Mouse (Mus musculus) activated CD4-positive, CD25-positive, alpha-beta regulatory T cell, adult 4 months (primary cell): Measurements from ENCODE around the gene Ttc25. TPM values are rescaled to one million over a fixed set of nuclear protein-coding genes. Genes with fewer than 3 reads are reported as not detected.
"Not testable (repeated sequence)": the region's sequence is repeated elsewhere in the genome, so short reads cannot be mapped to it uniquely, and the experiment has no call there.

Source experiments
- ATAC-seq: one replicate; pipeline ENCODE4 v1.8.0; 2017
- polyA plus RNA-seq, 2 experiments: library from polyadenylated mRNA; unstranded; fragments of 100-300 nt; shearing (Covaris generic); gene quantifications; one replicate each; pipeline ENCODE4 v1.2.1; 2017

Gene Ttc25
- polyA plus RNA-seq, 2 experiments from 2014 or later = 0.15 TPM; not detected in 1

DNA sequence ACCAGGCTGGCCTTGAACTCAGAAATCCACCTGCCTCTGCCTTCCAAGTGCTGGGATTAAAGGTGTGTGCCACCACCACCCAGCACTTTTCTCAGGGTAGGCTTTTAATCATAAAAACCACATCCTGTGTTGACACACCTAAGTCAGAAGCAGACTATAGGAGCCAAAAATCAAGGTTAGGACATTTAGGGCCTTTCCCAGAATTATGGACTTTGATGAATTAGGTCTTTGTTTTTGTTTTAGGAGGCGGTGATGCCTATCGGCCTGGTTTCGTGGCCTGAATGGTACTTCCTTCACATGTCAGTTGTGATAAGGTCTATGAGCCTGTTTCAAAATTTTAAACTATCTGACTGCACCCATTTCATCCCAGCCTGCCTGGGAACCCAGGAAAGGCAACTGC is 28.8 kb downstream of the Ttc25 start:
- peak; percentile 74 for ATAC-seq

DNA sequence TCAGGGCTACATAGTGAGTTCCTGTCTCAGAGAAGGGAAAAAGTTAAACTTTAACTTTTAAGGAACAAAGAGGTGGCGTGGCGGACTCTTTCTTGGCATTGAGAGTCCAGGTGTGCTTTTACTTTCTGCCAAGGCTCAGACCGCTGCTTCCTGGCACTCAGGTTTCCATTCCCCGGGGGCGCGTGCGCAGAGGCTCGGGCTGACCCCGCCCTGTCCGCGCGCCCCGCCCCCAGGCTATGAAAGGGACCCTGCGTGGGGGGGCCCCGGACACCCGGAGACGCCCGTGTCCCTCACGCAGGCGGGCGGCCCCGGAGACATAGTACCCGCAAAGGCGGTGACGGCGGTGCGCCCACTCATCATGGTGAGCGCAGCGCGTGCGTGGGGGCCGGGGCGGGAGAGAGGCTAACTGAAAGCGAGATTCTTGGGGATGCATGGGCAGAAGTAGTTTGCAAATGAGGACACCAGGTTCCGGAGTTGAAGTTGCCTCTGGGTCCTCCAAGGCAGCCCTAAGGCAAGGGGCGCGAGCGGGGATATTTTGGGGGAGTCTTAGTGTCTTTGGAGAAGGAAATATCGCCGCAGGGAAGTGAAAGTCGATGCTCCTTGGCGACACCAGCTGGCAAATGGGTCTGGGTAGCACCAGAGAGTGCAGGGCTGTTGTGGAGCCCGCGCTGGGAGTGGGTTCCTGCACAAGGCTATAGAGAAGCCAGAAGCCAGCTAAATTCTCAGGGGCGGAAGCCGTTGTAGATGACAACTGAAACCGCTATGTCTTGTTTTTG is 29.5 kb downstream of the Ttc25 start, which contains the start of gene Cnp:
Cnp (plus strand) TSS at position 197 of the 776 bp plus-strand sequence.
- peak; percentile 61 for ATAC-seq

DNA sequence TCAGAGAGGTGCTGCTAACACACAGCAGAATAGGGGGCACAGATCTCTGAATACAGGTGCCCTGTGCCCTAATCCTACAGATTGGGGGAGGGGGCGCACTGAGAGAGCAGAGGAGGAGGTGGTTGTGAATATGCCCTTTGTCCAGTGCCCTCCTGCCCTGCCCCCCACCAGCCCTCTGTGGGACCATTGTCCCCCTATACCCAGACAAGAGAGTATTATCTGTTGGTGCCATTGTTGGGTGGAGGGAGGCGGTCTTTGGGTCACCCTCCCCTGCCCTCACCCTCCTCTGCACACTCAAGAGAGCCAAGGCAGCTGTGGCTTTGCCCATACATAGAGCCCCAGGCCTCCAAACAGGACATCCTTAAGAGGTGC is 30.1 kb downstream of the Ttc25 start:
- no peak for ATAC-seq

DNA sequence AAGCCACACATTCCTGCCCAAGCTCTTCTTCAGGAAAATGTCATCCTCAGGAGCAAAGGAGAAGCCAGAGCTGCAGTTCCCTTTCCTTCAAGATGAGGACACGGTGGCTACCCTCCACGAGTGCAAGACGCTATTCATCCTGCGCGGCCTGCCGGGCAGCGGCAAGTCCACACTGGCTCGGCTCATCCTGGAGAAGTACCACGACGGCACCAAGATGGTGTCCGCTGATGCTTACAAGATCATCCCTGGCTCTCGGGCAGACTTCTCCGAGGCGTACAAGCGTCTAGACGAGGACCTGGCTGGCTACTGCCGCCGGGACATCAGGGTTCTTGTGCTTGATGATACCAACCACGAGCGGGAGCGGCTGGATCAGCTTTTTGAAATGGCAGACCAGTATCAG is 30.8 kb downstream of the Ttc25 start:
- no peak for ATAC-seq

DNA sequence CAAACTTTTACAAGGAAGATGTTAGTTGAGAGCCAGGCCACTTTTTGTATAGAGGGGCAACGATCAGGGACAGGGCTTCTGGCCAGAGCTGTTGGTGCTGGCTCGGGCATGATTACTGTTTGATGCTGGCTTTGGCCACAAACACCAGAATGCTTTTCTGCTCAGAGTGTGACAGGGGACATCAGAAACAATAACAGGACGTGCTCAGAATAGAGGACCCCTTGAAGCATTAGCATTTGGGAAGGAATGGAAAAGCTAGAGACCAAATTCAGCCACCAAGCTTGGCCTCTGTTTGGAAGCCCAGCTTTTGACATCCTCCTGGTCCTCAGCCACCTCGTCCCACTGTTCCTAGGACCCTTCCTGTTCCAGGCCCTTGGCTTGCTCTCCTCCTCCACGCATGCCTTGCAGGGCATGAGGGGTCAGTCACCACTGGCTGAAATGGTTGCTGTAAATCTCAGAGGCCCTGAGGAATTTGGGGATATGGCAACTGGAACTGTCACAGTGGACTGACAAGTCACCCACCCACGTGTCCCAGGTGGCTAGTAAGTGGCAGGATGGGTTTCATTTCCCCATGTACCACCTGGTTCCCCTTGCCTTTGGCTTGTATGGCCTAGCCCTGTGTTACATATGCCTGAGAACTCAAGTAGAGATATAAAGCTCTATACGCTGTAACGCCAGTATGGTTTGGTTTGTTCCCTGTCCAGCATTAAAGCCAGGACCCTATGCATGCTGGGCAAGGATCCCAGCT is 32.6 kb downstream of the Ttc25 start:
- ATAC-seq = no peak

DNA sequence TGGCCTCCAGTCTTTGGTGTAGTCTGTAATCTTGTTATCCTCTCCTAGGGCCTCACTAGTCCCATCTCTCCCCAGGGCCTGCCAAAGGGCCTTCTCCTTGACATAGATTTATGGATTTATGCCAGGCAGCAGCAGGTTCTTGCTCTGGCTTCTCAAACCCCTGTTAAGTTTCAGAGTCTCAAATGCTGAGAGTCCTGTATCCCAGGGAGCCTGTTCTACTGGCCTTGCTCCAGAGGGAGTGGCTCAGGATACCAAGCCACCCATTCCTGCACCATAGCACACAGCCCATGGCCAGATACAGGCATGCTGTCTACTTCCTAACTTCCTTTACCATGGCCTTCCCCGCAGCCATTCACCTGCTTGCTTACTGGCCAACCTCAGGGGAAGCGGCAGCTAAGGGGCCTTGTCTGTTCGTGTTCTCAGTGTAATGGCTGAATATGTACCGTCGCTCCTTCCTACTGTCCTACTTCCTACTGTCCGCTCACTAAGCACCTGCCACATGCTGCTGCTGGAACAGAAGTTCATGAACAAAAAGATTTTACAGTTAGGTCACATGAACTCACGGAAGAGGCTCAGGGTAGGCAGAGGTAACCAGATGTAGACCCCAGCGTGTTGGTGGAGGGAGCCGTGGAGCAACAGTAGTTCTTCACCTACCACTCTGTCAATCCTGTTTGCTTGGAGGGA is 33.9 kb downstream of the Ttc25 start:
- no peak for ATAC-seq

DNA sequence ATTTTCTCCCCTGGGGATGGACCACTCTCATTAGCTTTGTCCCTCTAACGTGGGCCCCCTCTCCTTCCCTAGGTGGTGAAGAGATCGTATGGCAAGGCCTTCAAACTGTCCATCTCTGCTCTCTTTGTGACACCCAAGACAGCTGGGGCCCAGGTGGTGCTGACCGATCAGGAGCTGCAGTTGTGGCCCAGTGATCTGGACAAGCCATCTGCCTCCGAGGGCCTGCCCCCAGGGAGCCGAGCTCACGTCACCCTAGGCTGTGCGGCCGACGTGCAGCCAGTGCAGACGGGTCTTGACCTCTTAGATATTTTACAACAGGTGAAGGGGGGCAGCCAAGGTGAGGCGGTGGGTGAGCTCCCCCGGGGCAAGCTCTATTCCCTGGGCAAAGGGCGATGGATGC is 34.9 kb downstream of the Ttc25 start:
- ATAC-seq = no peak

DNA sequence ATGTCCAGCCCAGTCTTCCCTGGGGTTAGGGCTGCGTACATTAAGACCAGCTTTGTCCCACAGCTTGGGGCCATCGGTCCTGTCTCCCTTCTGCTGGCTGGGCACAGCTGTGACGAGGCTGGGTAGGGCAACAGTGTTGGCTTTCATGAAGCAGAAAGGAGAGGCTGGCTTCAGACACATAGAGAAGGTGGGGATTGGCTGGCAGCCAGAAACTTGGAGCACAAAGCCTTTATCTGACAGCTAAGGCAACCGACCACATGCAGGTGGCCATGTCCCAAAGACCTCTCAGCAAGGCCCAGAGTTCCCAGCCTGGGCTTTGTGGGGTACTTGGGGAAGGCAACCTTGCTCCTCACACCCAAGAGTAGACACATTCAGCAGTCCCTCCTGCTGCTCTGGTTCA is 36.3 kb downstream of the Ttc25 start:
- ATAC-seq = no peak

DNA sequence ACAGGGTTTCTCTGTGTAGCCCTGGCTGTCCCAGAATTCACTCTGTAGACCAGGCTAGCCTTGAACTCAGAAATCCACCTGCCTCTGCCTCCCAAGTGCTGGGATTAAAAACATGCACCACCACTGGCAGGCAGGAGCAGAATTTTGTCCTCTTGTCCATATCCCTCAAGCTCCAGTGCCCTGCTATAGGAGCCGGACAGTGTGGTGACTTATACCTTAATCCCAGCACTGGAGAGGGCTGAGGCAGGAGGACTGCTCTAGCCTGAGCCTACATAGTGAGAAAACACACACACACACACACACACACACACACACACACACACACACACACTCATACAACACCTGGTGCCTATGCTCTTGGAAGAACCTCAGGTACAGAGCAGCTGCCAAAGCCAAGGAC is 37.0 kb downstream of the Ttc25 start:
- not testable (repeated sequence) for ATAC-seq

DNA sequence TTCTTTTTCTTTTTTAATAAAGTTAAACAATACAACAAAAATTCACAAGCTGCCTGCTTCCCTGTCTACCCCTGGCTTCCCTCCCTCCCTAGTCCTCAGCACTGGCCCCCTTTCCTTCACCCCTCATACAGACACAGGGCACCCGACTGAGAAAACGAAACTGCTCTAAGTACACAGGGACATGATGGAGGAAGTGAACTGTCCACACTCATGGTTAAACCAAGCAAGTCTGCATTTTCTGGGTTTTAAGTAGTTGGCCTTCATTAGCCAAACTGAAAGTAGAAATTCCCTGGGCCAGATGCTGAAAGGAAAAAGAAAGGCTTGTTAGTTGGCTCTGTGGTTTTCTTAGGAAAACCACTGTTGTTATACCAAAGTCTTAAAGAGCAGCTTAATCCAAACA is 37.4 kb downstream of the Ttc25 start:
- ATAC-seq = no peak

DNA sequence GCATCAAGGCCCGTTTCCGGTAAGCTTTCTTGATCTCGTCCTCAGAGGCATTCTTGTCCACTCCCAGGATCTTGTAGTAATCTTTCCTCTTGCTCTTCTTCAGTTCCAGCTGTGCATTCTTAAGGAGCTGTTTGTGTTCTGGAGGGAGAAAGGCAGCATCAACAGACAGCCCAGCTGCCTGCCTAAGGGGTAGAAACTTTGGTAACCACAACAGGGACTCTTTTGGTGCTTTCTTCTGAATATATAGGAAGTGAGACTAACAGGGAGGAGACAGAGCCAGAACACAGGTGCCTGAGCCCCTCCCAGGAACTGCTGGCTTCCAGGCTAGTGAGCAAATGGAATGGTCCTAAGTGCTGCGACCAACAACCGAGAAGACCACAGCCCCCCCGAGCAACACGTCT is 39.2 kb downstream of the Ttc25 start:
- ATAC-seq = peak; percentile 23

DNA sequence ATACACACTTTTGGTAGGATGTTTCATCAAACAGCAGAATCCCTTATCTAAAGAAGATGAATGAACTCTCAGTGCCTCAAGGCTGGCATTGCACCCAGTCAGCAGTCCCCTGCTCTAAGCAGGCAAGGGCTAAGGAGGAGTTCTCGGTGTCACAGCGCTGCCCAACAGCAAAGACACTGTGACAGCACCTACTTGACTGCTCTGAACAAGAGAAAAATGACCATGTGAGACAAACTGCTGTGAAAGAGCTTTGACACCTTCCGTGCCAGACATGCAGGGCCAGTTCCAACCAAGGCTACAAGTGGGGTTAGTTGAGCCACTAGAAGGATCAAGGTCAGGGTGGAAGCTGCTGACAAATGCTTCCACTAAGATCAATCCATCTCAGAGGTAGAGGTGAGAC is 39.7 kb downstream of the Ttc25 start:
- no peak for ATAC-seq

DNA sequence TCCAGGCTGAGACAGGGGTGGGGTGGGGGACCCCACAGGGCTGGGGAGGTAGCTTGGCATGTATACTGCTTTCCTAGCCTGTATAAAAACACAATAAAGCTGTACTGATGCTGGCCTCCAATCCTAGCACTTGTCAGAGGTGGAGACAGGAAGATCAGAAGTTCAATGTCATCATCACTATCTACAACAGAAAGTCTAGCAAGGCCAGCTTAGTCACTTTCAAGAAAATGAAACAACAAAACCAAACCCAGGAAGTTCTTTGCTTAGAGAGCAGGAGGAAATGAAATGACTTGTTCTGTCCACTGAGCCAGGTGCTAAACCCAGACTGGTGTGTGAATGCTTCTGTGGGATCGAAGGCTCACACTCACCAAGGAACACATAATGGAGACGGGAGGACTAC is 43.1 kb downstream of the Ttc25 start:
- ATAC-seq = peak; percentile 88

DNA sequence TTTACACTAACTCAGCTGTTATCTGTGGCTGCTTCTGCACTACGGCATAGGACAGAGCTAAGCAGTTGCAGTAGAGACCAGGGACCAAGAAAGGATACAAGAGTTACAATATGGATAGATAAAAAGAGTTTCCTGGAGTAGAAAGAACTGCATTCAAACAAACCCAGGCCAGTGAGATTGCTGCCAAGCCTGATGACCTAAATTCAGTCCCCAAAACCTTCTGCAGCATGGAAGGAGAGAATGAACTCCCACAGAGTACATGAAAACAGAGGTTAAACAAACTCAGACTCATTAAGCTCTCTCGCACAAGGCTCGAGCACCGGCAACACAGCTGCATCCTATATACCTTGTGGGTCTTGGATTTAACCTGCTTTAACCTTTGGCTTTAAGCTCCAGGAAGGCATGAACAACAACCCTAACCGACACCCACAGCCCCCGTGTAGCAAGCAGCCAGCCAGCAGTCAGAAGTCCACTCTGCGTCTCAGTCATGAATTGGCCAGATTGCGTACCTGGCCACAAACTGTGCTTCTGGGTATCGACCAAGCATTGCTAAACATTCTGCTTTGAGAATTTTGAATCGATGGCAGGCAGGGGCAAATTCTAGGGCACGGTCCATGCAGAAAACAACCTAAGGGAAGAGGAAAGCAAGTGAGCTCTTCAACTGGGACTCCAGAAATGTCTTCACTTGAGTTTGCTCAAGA is 47.1 kb downstream of the Ttc25 start:
- ATAC-seq = no peak

DNA sequence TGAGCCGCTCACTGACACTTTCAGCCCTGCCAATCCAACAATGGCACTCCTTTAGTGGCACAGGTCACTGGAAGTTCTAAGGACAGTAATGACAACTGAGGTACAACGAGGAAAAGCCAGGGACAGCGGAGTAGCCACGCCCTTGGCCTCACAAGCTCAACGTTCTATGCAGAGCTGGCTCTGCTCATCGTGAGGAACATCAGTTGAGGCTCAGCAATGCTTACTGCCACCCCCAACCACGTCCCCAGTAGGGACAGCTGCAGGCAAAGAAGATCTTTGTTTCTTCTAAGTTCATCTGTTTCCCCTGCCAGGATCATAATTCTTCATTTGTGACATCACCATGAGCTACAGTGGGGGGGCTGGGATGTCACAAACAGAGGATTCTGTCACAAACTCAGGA is 49.2 kb downstream of the Ttc25 start:
- ATAC-seq = no peak

DNA sequence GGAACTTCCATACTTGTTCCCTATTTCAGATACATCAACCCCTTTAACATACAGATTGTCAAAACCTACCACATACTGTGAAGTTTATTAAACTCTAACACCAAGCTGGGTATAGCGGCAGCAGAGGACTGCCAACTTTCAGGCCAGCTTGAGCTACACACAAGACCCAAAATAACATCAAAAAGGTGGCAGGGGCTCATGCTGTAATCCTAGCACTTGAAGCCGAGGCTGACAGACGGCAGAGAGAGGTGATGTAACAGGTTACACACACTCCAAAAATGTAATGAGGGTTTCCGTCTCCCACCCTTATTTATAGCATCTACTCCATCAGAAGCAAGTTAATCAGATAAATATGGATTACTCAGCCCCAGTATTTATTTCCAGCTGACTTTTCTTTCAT is 50.1 kb downstream of the Ttc25 start:
- ATAC-seq = no peak

DNA sequence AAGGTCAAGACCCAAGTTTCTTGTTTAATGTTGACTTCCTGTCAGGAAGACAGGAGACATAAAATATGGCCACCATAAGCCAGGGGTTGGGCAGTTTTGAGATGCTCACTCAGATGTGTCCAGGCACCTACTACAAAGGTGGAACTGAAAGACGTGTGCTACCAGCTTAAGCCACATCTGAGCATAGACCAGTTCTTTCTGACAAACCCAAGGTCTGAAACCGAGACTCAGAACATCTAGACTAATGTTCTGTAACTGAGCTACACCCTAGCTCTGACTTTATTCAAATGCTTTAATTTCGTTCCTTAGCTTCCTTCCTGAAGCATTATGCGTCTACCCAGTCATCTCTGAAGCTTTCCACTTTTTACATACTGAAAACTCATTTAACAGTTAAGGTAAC is 52.7 kb downstream of the Ttc25 start:
- ATAC-seq = no peak

DNA sequence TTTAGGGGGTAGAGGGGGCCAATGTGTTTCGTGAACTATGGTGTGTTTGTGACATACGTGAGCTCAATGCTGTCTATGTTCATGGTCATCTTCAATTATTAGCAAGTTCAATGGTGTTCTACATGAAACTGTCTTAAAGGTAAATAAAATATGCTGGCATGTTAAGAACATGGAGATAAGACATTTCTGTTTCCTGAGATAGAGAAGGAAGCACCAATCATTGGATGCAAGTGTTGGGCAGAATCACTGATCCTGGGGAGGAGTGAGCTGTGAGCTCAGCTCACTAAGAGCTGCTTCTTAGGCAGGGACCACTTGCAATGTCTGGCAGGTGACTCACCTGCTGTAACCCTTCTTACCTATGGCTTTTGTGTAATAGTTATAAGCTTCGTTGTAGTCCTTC is 56.0 kb downstream of the Ttc25 start:
- no peak for ATAC-seq

DNA sequence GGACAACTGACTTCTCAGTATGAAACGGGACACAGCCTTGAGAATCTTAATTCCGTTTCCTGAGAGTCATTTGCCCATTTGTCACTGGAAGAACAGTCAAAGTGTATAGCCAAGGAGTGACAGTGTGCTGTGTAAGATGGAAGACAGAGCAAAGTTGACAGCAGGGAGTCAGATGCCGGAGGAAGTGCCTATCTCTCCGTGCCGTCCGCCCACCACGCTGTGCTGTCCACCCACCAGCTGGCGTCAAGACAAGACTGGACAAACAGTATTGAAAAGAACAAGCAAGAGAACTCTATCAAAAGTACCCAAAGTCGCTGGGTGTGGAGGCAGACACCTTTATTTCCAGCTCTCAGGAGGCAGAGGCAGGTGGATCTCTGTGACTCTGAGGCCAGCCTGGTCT is 57.7 kb downstream of the Ttc25 start:
- no peak for ATAC-seq

DNA sequence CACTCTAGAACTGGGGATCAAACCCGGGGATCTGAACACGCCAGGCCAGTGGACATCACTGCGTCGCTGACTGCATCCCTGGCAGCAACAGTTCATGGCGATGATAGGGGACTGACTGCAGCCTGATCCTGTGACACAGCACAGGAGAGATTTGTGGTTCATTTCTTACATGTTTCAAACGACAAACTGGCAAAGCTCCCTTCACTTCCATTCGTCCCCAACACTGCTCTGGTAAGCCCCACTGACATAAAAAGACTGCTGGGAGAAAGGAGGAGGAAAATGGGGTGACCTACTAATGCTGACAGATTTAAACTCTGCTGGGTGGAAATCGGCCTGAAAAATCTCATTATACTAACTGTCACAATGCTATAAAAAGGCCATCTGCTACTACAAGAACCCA is 58.4 kb downstream of the Ttc25 start:
- ATAC-seq = no peak

DNA sequence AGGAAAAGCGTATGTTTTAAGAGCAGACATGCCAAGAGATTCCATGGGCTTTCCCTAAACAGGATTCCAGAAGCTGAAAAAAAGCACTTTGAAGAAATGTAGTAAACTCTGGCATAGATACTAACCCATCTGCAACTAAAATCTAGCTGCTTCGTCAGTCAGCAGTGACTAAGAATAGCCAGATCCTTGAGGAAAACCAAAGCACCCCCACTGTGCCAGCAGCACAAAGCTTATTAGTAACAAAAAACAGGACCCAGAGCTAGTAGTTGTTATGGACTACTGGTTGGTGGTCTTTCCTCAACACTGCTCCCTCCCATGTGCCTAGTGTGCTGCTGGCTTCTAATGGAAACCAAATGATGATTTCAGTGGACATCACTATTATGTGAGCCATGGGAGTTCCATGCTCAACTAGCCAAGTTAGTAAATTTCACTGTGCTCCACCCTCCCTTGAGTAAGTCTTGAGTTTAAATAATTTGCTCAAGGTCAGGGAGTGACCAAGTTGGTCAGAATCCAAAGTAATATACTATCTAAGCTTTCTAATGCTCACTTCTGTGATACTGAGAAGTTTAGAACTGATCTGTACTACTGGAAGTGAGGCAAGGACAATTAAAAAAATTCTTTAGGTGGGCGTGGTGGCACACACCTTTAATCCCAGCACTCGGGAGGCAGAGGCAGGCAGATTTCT is 59.1 kb downstream of the Ttc25 start:
- no peak for ATAC-seq

DNA sequence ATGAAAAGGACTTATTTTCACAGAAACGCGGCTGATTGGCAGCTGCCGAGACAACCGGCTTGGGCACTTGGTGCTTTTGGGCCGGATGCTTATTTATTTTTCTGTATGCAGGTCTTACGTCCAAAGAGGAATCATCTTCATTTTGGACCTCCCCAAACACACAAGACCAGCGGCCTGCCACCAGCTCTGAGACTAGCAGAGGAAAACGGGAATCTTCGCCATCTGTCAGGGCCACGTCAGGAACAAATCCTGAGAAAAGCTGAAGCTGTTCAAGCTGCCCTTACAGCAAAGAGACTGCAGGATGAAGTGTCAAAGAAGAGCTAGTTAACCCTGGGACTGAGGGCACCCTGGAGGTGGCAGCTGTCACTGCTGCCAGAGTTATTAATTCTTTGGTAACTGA is 60.0 kb downstream of the Ttc25 start:
- ATAC-seq = no peak

DNA sequence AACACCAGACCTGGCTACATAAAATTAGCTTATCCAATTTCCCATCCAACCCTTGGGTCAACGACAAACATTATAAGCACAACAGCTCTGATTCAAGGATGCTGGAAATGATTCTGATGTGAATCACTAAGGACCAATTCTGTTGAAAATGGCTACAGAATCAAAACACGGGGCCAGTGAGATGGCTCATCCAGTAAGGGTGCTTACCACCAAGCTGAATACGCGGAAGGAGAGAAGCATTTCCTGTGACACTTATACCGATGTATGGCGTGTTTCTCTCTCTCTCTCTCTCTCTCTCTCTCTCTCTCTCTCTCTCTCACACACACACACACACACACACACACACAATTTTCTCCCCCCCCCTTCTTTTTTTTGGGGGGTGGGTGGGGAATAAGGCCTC is 61.7 kb downstream of the Ttc25 start:
- ATAC-seq = peak; percentile 22
